ENCODE assay signal across 15 mouse cellular contexts in genomic region chr5:75260247-75260646, GRCm38 (mm10).
DNase-seq lines count a peak whose midpoint lies in the region; ATAC-seq and TF ChIP-seq lines count a peak whose summit lies in the region.
"Had no signal": no experiment of that assay in that cellular context is flagged by ENCODE, and none has a peak within 500 bp of the region (broad histone marks: within the 10 kb centered on the region; RNA-seq: fewer than 3 reads in every experiment).

No protein-coding gene starts in this region.

- H3K27me3 ChIP-seq in stomach, embryonic 14.5 days (ENCODE audit: control insufficient read depth, insufficient read depth, low read length): no peaks in the 10 kb centered on the region
- H3K27me3 ChIP-seq in stomach, postnatal 0 days (ENCODE audit: control insufficient read depth, insufficient read depth, low read length): no peaks in the 10 kb centered on the region
- no peaks in the 10 kb centered on the region for H3K27me3 ChIP-seq in midbrain, embryonic 10.5 days (ENCODE audit: low read depth, poor library complexity, severe bottlenecking)
- H3K27me3 ChIP-seq: CH12.LX; embryonic facial prominence, embryonic 13.5 days; limb, embryonic 13.5 days; neural tube, embryonic 15.5 days had no signal

- intact Hi-C loops in left cerebral cortex, postnatal 25 days (cut with DNase I): no loop called here

- H3K9ac ChIP-seq in stomach, embryonic 14.5 days (replicated peaks; ENCODE audit: low read depth, low read length): no peak overlapping the region
- H3K9ac ChIP-seq in stomach, postnatal 0 days (ENCODE audit: low read length): no peak overlapping the region
- H3K9ac ChIP-seq: embryonic facial prominence, embryonic 13.5 days; limb, embryonic 13.5 days; neural tube, embryonic 15.5 days had no signal

- H3K9me3 ChIP-seq in stomach, embryonic 14.5 days (ENCODE audit: control insufficient read depth, low read depth, low read length): no peaks in the 10 kb centered on the region
- no peaks in the 10 kb centered on the region for H3K9me3 ChIP-seq in stomach, postnatal 0 days (ENCODE audit: control insufficient read depth, low read length)
- H3K9me3 ChIP-seq in midbrain, embryonic 10.5 days (replicated peaks): 0 out of 2 replicates have a peak, but pooled peaks cover 4% of the 10 kb centered on the region
- H3K9me3 ChIP-seq: embryonic facial prominence, embryonic 13.5 days; neural tube, embryonic 15.5 days had no signal

- H3K27ac ChIP-seq in stomach, embryonic 14.5 days (ENCODE audit: low read length): 0 out of 2 replicates have a peak overlapping the region, but pooled peaks have one; percentile 1
- no peak overlapping the region for H3K27ac ChIP-seq in stomach, postnatal 0 days (replicated peaks)
- no peak overlapping the region; the same call in 1 of the 2 replicates for H3K27ac ChIP-seq in midbrain, embryonic 10.5 days (replicated peaks)
- H3K27ac ChIP-seq: embryonic facial prominence, embryonic 13.5 days; limb, embryonic 13.5 days; neural tube, embryonic 15.5 days had no signal

- ATAC-seq in stomach, embryonic 14.5 days (ENCODE audit: insufficient number of reproducible peaks, insufficient read depth, low FRiP score, low read depth): no peak
- ATAC-seq in stomach, postnatal 0 days (ENCODE audit: low FRiP score, low TSS enrichment): no peak
- ATAC-seq: intestine, embryonic 16.5 days had no signal

- DNase-seq in stomach, postnatal 0 days (ENCODE audit: low spot score): no peak
- DNase-seq in left cerebral cortex, postnatal 25 days (ENCODE audit: low spot score in 2 of 2): peak; percentile 63 to 82
- peak; percentile 72 for DNase-seq in lung, postnatal 36 days
- DNase-seq in midbrain, embryonic 10.5 days (ENCODE audit: low spot score): no peak
- no peak for DNase-seq in adrenal gland, postnatal 4 days (ENCODE audit: low spot score in 2 of 2)
- DNase-seq in adrenal gland, postnatal 25 days: no peak
- DNase-seq: cerebellum, postnatal 25 days; gastrocnemius, postnatal 14 days; kidney, postnatal 4 days had no signal

- H3K4me1 ChIP-seq in stomach, embryonic 14.5 days (ENCODE audit: control insufficient read depth, insufficient read depth, low read length): no peaks in the 10 kb centered on the region
- H3K4me1 ChIP-seq in stomach, postnatal 0 days (replicated peaks; ENCODE audit: control insufficient read depth, insufficient read depth): no peaks in the 10 kb centered on the region
- no peaks in the 10 kb centered on the region for H3K4me1 ChIP-seq in midbrain, embryonic 10.5 days
- H3K4me1 ChIP-seq: embryonic facial prominence, embryonic 13.5 days; limb, embryonic 13.5 days; neural tube, embryonic 15.5 days had no signal

- 60% methylated on average over 10 of the region's 10 CpGs for WGBS in stomach, embryonic 14.5 days
- WGBS in stomach, postnatal 0 days: 53% methylated on average over 10 of the region's 10 CpGs
- WGBS in midbrain, embryonic 10.5 days: 89% methylated on average over 10 of the region's 10 CpGs

- H3K4me2 ChIP-seq in stomach, embryonic 14.5 days (replicated peaks; ENCODE audit: low read depth, low read length): no peak overlapping the region
- no peak overlapping the region for H3K4me2 ChIP-seq in stomach, postnatal 0 days (replicated peaks; ENCODE audit: low read depth)
- H3K4me2 ChIP-seq: embryonic facial prominence, embryonic 13.5 days; limb, embryonic 13.5 days; neural tube, embryonic 15.5 days had no signal

- no peak for TF ChIP-seq CTCF in stomach, postnatal 0 days (IDR thresholded peaks at IDR 0.05; ENCODE audit: low read depth)

- H3K36me3 ChIP-seq in stomach, embryonic 14.5 days (ENCODE audit: control insufficient read depth, insufficient read depth, low read length): no peaks in the 10 kb centered on the region
- no peaks in the 10 kb centered on the region for H3K36me3 ChIP-seq in stomach, postnatal 0 days (ENCODE audit: control insufficient read depth, insufficient read depth, low read length)
- no peaks in the 10 kb centered on the region for H3K36me3 ChIP-seq in midbrain, embryonic 10.5 days
- H3K36me3 ChIP-seq: embryonic facial prominence, embryonic 13.5 days; limb, embryonic 13.5 days; neural tube, embryonic 15.5 days had no signal

- no peak for TF ChIP-seq EP300 in stomach, postnatal 0 days (optimal IDR thresholded peaks at IDR 0.05)

- no peak overlapping the region for H3K4me3 ChIP-seq in stomach, embryonic 14.5 days (ENCODE audit: low read depth, low read length)
- no peak overlapping the region for H3K4me3 ChIP-seq in stomach, postnatal 0 days (ENCODE audit: low read depth, low read length)
- no peak overlapping the region for H3K4me3 ChIP-seq in midbrain, embryonic 10.5 days
- H3K4me3 ChIP-seq: embryonic facial prominence, embryonic 13.5 days; limb, embryonic 13.5 days; neural tube, embryonic 15.5 days had no signal

Comparison
In these comparisons a context has a peak if more than half of its experiments do, and no peak if none do; other contexts are left out.
1. DNase-seq: peak in left cerebral cortex, postnatal 25 days (2 of 2) and lung, postnatal 36 days (single experiment); none in stomach, postnatal 0 days (single experiment), midbrain, embryonic 10.5 days (single experiment), adrenal gland, postnatal 4 days (0 of 2) and adrenal gland, postnatal 25 days (single experiment).